Mouse (Mus musculus) cerebellum, adult 2 months (tissue): Measurements from ENCODE around the gene March8.

Experiments used
- CTCF ChIP-seq: fragments of 200-500 bp; IDR thresholded peaks from 2 replicates; pipeline ENCODE4 v1.5.1; 2011; ENCODE audit warnings: low read depth, mild to moderate bottlenecking, control low read depth, low read length, moderate library complexity, borderline replicate concordance; ENCODE audit not compliant: insufficient read depth
- POLR2A ChIP-seq: fragments of 200-500 bp; IDR thresholded peaks from 2 replicates; pipeline ENCODE4 v1.6.1; 2011; ENCODE audit warnings: low read length, control low read depth, borderline replicate concordance; ENCODE audit not compliant: insufficient read depth

GRCm38 (mm10) chr6:116401746-116402423 lies 64.1 kb downstream of the March8 start:
- TF ChIP-seq POLR2A (no peak), CTCF (no peak)
